Mouse (Mus musculus) NIH3T3 (cell line): ENCODE measurements around the gene Elk4.

ENCODE experiments used
- DNase-seq: peaks from one replicate; pipeline ENCODE4 v3.0.0-alpha.2; 2012; ENCODE audit warnings: low read depth

The Elk4 gene

DNA sequence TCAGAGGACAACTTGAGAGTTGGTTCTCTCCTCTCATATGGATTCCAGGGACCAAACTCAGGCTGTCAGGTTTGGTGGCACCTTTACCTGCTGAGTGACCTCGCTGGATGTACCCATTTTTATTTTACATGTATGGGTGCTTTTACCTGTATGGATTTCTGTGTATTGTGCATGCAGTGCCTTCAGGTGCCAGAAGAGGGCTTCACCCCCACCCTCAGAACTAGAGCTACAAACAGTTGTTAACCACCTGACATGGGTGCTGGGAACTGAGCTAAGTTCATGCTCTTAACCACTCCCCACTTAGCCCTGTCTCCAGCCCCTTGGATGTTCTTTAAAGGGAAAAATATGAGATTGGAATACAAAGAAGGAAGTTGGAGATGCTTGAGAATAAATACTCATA is 7.4 kb downstream of the Elk4 start:
- DNase-seq: no peak

GRCm38 (mm10) chr1:132016691-132017090 is 9.3 kb downstream of the Elk4 start:
- no peak for DNase-seq

DNA sequence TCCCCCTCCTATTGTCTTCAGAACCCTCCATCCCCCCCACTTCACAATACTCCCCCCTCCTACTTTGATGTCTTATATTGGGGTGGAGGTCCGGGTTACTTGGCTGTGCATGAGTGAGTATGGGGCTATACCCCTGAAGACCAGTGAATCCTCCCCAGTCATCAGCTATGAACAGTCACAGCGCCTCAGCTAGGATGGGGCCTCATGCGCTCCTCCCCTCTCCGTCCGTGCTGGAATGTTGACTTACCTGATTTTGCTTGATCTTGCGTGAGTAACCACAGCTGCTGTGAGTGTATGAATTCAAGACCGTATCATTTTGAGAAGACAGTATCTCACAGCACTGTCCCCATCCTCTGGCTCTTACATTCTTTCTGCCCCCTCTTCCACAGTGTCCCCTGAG is 12.5 kb downstream of the Elk4 start:
- no peak for DNase-seq

DNA sequence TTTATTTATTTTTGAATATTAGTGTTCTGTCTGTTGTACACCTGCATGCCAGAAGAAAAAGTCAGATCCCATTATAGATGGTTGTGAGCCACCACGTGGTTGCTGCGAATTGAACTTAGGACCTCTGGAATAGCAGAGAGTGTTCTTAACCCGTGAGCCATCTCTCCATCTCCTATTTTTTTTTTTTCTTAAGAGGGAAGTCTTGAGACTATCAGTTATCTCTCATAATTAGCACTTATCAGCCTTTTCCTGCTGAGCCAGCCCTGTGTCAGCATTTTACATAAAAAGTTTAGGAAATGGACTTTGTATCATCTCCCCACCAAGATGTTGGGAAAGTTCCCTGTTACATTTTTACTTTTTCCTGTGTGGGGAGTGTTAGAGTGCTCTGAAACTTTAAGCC is 14.7 kb downstream of the Elk4 start:
- DNase-seq: no peak

- no peak for DNase-seq
Observed at GRCm38 (mm10) chr1:132026925-132027646, 19.7 kb downstream of the Elk4 start.

DNA sequence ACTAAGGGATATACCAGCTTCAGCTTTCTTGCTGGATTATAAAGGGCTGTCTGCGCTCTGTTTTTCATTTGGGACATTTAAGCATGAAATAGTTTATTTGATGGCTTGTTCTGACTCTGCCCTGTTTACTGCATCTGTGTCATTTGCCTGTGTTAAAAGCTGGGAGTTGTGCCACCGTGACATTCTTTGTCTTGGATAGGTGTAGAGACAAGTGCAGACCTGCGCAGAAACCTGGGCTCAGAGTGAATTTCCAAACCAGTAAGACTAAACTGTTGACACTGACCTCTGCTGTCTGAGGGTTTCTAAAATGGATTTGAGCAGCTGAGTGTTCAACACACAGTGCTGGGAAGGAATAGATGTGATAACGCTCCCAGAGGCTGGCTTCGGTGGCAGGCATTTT is 20.6 kb downstream of the Elk4 start:
- no peak for DNase-seq

DNA sequence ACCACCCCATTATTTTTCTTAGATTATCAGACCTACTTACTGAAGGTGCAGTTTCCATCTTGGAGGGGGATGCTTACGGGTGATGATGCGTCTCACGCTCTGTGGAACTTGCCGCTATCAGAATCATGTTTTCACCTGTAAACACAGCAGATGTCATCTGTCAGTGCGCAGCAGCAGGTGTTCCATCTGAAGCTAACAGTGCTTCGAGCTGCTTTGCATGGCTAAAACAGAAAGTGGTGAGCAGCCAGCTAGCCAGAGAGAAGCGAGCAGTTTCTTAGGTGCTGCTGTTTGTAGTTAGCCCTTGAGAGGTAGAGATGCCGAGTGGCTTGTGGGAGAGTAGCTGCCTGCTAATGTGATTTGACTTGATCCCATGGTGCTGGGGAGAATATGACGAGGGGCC is 21.0 kb downstream of the Elk4 start:
- no peak for DNase-seq

- DNase-seq: peak; percentile 21
Observed at GRCm38 (mm10) chr1:132030574-132030973, 23.2 kb downstream of the Elk4 start.

- no peak for DNase-seq
Observed at GRCm38 (mm10) chr1:132032172-132032571, 24.8 kb downstream of the Elk4 start.

- DNase-seq: no peak
Observed at GRCm38 (mm10) chr1:132037746-132038145, 30.3 kb downstream of the Elk4 start.

DNA sequence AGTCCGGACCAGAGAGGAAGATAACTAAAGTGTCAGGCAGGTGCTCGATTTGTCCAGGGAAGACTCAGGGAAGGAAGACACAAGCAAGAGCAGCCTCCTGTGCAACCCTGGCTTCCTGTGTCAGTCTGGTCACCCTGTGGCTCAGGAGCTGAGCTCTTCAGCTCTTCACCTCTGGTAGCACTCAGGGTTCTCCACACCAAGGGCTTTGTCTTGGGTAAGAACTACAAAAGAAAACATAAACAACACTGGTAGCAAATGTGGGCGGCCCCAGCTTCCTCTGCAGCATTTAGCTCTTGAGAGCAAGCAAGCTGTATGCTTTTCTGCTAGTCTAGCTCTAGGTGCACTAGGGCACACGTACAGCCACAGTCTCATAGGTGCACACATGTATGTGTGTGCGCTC is 31.3 kb downstream of the Elk4 start:
- no peak for DNase-seq

DNA sequence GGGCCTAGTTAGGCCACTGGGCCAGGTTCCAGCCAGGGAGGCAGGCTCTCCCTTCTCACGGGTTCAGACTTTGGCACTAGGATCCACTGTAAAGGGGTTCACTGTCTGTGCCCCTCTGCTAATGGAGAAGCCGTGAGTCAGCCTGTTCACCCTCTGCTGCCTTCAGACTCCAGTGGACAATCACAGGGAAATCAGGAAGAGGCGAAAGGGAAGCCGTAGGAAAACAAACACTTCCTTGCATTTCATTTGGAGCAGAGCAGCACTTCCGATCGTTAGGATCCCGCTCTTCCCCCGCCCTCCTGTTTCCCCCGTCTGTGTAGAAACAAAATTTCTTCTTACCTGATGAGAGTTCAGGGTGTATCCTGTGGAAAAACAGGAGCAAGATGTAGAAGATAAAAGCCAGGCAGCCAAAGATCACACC is 32.8 kb downstream of the Elk4 start:
- DNase-seq: peak; percentile 12

DNA sequence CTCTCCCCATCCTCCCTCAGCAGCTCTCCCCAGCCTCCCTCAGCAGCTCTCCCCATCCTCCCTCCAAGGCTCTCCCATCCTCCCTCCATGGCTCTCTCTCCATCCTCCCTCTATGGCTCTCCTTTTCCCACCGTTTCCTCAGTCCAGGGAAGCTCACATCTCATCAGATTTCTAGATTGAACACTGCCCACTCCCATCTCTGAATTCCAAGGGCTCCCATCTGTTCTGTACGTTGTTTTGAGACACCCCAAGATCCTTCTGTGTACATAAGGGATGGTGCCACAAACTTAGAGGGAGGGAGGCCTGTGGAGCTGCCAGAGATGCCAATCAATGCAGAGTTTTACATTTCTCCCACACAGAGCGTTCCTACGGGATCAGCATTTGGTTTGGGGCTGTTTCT is 36.4 kb downstream of the Elk4 start:
- DNase-seq: no peak

- peak; percentile 80 for DNase-seq
Observed at GRCm38 (mm10) chr1:132046143-132046735, 38.8 kb downstream of the Elk4 start.

DNA sequence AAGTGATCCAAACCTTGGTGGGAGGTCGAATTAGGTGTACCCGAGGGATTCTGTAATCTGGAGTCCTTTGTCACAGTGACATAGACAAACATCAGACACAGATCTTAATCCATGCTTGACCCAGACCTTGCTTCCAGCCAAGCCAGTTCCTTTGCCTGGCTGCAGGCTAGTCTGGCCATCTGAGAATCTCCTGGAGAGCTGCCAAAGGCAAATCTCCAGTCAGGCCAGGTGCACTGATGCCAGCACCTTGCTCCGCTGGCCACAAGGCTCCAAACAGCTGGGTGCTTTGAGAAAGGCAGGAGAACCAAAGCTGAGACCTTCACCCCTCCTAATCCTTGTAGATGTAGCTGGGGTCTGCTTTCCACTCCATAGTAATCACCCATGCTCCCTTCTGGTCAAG is 44.3 kb downstream of the Elk4 start:
- DNase-seq: no peak

GRCm38 (mm10) chr1:132054387-132054786 is 47.0 kb downstream of the Elk4 start:
- no peak for DNase-seq

DNA sequence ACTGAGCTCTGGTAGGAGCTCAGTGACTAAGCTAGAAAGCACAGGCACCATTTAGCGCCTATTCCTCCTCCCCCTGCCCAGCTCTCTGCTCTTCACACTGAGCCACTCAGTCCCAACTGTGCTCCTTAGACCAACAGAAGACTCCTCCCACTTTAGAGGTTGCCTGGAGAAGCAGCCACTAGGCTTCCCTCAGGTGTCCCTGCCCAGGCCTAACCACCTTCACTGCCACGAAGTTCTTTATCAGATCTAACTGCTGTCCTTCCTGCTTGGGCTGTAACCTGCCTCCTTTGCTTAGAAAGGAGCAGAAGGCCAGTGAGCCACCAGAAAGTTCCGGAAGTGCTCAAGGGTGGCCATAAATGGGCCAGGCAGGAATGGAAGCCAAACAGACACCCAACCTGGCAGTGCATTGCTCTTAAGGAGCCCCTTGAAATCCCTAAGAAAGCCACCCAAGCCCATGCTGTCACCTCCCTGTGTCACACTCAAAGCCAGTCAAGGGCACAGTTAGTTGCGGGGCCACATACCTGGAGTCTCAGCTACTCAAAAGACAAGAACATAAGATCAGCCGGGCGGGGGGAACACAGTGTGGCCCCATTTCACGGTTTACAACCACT is 47.8 kb downstream of the Elk4 start:
- no peak for DNase-seq

DNA sequence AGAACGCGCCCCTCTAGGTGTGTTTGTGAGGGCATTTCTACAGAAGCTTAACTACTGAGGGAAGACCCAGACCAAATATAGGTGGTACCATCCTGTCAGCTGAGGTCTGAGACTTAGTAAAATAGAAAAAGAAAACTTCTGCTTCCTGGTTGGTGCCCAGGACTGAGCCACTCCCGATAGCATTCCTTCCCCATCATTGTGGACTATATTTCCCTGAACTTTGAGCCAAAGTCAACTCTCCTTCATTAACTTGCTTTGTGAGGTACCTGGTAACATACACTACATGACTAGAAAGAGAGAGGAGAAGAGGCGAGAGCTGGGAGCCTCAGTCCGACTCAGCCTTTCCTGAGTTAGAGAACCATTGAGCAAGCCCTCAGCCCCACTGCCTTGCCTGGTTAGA is 51.2 kb downstream of the Elk4 start:
- DNase-seq: no peak

DNA sequence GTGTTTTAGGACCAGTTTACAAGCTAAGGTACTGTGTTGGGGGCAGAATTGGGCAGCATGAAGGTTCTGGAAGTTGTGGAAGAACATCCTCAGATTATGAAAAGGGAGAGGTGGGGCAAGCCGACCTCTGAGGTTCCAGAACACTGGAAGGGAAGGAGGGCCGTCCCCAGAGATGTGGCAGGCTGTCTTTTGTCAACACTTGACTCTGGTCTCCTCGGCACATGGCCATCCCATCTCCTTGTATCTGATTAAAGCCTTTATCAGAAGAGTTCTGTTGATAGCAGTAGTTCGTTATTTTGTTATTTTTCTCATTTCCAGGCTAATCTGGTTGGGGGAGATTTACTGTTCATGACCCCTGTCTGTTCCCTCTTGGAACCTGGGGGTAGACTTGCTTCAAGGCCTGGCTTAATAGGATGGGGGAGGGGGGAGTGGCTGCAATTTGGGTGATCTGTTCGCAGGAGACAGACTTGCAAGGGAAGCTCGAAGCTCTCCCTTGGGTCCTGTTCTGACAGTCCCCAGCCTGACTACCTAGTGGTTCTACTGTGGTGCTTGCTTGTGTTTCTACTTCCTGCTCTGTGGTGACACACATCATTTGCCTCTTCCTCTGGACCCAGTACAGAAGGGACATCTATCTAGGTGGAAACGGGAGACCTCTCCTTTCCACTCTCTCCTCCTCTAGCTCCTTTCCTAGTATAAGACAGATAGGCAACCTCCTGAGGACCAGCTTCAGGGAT is 52.8 kb downstream of the Elk4 start:
- DNase-seq: no peak

DNA sequence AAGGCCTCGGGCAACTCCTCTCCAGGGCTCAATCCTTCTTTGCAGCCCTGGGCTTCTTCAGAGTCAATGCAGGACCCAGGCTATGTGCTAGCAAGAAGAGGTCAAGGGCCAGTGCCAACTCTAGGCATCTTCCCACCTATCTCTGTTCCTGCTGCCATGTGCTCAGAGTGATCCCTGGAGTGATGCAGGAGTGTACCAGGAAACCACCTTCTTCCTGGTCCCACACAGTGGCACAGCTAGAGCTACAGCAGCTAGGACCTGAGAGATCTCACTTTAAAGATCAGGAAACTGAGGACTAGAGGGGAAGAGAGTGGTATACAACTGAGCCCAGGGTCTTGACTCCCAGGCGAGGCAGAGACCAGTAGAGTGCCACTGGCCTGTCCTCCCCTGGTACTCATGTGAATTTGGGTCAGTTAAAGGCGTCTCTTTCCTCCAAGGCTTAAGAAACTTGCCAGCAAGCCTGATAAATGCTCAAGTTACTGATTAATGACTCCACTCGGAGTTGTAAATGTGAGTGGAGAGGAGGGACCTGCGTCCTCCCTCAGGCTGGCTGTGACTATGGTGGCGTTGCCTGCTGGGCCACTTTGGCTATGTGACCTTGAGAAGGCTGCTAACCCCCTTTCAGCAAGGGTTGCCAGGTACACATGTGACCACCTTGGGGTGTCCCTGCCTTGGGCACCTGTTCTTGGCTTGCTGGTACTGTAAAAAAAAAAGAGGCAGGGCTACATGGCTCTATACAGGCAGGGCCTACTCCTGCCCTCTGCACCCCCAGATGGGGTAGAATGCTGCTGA is 54.5 kb downstream of the Elk4 start:
- no peak for DNase-seq

GRCm38 (mm10) chr1:132063096-132063495 is 55.7 kb downstream of the Elk4 start:
- no peak for DNase-seq

GRCm38 (mm10) chr1:132065001-132065400 is 57.6 kb downstream of the Elk4 start:
- DNase-seq: no peak
